Mouse (Mus musculus) hindbrain, embryonic 14.5 days (tissue): Measurements from ENCODE around the gene 2410004P03Rik. TPM values are rescaled to one million over a fixed set of nuclear protein-coding genes. Genes with fewer than 3 reads are reported as not detected.

ENCODE experiments used
- ATAC-seq: fragments of 200-750 bp; cut with Nextera tagmentation; 2 replicates; pipeline ENCODE4 v1.8.0; 2017; ENCODE audit warnings: moderate number of reproducible peaks, mild to moderate bottlenecking, moderate TSS enrichment, moderate library complexity; ENCODE audit not compliant: low FRiP score
- DNase-seq: peaks from one replicate; pipeline ENCODE4 v3.0.0-alpha.2; 2015; ENCODE audit warnings: low spot score
- H3K27ac ChIP-seq: fragments of 300-500 bp; sonication (generic); 2 replicates; pipeline ENCODE4 v1.5.1; 2014; ENCODE audit warnings: mild to moderate bottlenecking, moderate library complexity
- H3K27me3 ChIP-seq: fragments of 300-500 bp; sonication (generic); 2 replicates; pipeline ENCODE4 v1.6.1; 2014; ENCODE audit warnings: mild to moderate bottlenecking, low read length, mixed read lengths; ENCODE audit not compliant: control insufficient read depth, insufficient read depth
- H3K36me3 ChIP-seq: fragments of 300-500 bp; sonication (generic); replicated peaks from 2 replicates; pipeline ENCODE4 v1.6.1; 2014; ENCODE audit not compliant: control insufficient read depth, insufficient read depth
- H3K4me1 ChIP-seq: fragments of 300-500 bp; sonication (generic); replicated peaks from 2 replicates; pipeline ENCODE4 v1.6.1; 2014; ENCODE audit warnings: antibody characterized with exemption, low read length, mixed read lengths; ENCODE audit not compliant: control insufficient read depth, insufficient read depth
- H3K4me2 ChIP-seq: fragments of 300-500 bp; sonication (generic); replicated peaks from 2 replicates; pipeline ENCODE4 v1.6.1; 2014; ENCODE audit warnings: mild to moderate bottlenecking, moderate library complexity
- H3K4me3 ChIP-seq: fragments of 300-500 bp; sonication (generic); replicated peaks from 2 replicates; pipeline ENCODE4 v1.5.1; 2014; ENCODE audit warnings: mild to moderate bottlenecking, low read length
- H3K9ac ChIP-seq: fragments of 300-500 bp; sonication (generic); 2 replicates; pipeline ENCODE4 v1.6.1; 2014
- H3K9me3 ChIP-seq: fragments of 300-500 bp; sonication (generic); 2 replicates; pipeline ENCODE4 v1.6.1; 2016; ENCODE audit warnings: low read length; ENCODE audit not compliant: control insufficient read depth
- WGBS: fragments of 180-500 bp; shearing (Covaris S2); extraction: QIAGEN DNeasy Blood & Tissue Kit; methylation state at CpG from one replicate; pipeline ENCODE4 v1.1.7; 2014; 5-methylcytosine and 5-hydroxymethylcytosine counted together
- polyA plus RNA-seq: library from polyadenylated mRNA; unstranded; fragments of >200 nt; fragmentation: Nextera tagmentation; extraction: Ambion mirVana; gene quantifications from 2 replicates; pipeline ENCODE4 v1.2.1, GENCODE M21; 2014

The 2410004P03Rik gene
- 7.7 and 8.2 TPM in 2 replicates for polyA plus RNA-seq

DNA sequence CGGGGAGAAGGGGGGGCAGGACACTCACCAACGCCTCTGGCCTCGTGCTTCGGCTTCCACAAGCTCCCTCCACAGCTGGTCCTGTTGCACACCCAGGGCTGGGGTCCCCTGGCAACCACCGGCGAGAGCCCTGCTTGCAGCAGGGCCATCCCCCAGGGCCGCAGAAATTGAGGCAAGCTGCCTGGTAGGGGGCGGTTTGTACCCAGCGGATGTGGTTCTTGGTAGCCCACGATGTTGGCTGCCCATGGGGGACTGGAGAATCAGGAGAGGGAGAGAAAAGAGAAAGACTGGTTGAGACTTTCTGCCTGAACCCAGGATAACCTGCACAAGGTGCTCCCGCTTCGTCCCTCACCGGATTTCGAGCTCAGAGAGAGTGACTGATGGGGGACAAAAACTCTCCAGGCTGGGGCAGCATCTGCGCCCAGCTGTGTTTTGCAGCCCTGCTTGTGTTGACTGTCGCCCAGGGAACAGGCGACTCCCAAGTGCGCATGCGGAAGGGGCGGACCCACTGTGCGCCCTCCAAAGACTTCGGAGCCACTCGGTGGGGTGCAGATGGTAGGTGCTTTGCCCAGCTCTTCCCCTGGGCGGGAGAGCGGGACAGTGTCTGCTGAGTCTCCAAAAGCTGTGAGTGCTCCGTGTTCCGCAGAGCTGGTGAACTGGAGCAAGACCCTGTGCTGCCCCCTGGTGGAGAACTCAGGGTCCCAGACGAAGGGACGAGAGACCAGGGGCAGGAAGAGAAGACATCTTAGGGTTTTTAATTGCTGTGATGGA, at the start of gene 2410004P03Rik:
Gene 2410004P03Rik, minus strand, starts transcription at position 628 of the 771 bp plus-strand sequence.
- ATAC-seq (peak; percentile 68), DNase-seq (peak; percentile 72)
- Histone ChIP-seq H3K4me2 (peak within 1 kb of the TSS; percentile 53), H3K27me3 (no peaks in the 10 kb centered on the region), H3K36me3 (no peaks in the 10 kb centered on the region), H3K27ac (no peak within 1 kb of the TSS), H3K9ac (peak within 1 kb of the TSS; percentile 39; the same call in 1 of the 2 replicates), H3K9me3 (0 out of 2 replicates have a peak, but pooled peaks cover 3% of the 10 kb centered on the region), H3K4me1 (no peaks in the 10 kb centered on the region), H3K4me3 (peak within 1 kb of the TSS; percentile 29)
- WGBS, result 5% methylated on average over 29 of the region's 29 CpGs

DNA sequence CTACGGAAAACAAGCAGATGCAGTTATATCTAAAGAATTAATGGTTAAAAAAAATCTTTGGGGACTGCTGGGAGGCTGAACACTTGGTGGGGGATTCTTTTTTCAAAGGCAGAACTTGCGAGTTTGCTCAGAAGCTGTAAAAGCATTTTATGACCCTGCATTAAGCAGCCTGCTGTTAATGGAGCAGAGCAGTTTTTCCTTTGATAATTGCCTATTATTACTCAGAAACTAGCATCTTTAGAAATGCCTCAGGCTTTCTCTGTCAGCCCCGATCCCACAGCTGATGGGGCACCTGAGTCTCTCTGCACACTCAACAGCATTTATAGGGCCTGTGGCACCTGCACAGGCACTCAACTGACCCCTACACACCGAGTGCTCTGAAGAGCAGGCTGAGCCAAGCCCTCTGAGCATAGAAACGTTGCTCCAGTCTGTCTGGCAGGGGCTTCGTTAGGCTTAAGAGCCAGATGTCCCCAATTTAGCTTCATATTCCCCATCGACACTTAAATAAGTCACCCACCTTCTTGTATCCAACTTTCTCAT, 49.7 kb upstream of the 2410004P03Rik start:
- Histone ChIP-seq H3K9me3 (no peaks in the 10 kb centered on the region), H3K36me3 (no peaks in the 10 kb centered on the region), H3K4me2 (no peak overlapping the region), H3K4me3 (no peak overlapping the region), H3K4me1 (peaks cover 13% of the 10 kb centered on the region; the same call in 1 of the 2 replicates), H3K27me3 (no peaks in the 10 kb centered on the region), H3K27ac (peak overlapping the region; percentile 10; the same call in 1 of the 2 replicates), H3K9ac (no peak overlapping the region)
- 47% methylated on average over 7 of the region's 7 CpGs for WGBS
- peak; percentile 52; the same call in 1 of the 2 replicates for ATAC-seq
- DNase-seq, result no peak

- no peaks in the 10 kb centered on the region for H3K36me3 ChIP-seq
- H3K4me1 ChIP-seq, result peaks cover 13% of the 10 kb centered on the region; the same call in 1 of the 2 replicates
- H3K4me3 ChIP-seq, result no peak overlapping the region
- no peaks in the 10 kb centered on the region for H3K9me3 ChIP-seq
- ATAC-seq (no peak), DNase-seq (no peak)
- no peak overlapping the region for H3K4me2 ChIP-seq
- no peak overlapping the region for H3K9ac ChIP-seq
- H3K27ac ChIP-seq, result no peak overlapping the region
- no peaks in the 10 kb centered on the region for H3K27me3 ChIP-seq
- WGBS, result 87% methylated on average over 10 of the region's 10 CpGs
Observed at GRCm38 (mm10) chr12:17058490-17058889, 47.0 kb upstream of the 2410004P03Rik start.

DNA sequence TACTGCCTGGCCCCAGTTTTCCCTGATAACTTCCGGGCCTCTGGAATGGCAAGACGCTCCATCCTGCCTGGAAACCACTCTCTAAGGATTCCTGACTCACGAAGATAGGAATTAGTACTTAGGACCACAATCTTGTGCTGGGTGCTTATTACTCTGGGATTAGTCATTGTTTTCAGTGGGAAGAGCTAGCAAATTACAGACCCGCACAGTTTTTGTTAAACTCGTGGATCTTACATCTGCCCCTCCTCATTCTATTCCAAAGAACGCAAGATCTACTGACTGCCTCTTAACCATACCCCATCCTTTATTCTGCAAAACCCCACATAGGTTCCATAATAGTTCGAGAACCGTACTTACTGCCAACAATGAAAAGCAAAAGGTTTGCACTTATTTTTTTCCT, 45.6 kb upstream of the 2410004P03Rik start:
- H3K9ac ChIP-seq, result no peak overlapping the region
- H3K4me2 ChIP-seq, result no peak overlapping the region
- no peak for ATAC-seq
- no peak for DNase-seq
- WGBS, result 84% methylated on average over 8 of the region's 8 CpGs
- H3K27ac ChIP-seq, result no peak overlapping the region
- no peaks in the 10 kb centered on the region for H3K36me3 ChIP-seq
- H3K27me3 ChIP-seq, result no peaks in the 10 kb centered on the region
- no peak overlapping the region for H3K4me3 ChIP-seq
- no peaks in the 10 kb centered on the region for H3K9me3 ChIP-seq
- H3K4me1 ChIP-seq, result peaks cover 13% of the 10 kb centered on the region; the same call in 1 of the 2 replicates

DNA sequence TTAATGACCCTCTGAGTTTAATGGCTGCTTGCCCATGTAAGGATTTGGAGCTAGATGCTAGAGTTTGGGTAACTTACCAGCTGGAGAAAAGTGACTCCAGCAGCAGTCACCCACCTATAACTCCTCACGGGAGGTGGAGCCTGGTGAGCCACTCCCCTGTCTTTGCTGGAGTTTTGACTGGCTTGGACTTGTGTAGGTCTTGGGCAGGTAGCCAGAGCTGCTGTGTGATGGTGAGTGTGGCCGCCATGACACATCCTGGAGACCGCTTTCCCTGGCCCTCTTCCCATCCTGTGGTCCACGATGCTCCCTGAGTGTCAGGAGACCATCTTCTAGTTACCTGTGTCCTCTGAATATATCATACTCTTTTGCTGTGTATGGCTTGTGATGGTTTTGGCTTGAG, 44.2 kb upstream of the 2410004P03Rik start:
- no peak overlapping the region for H3K9ac ChIP-seq
- ATAC-seq, result no peak
- H3K4me3 ChIP-seq, result no peak overlapping the region
- no peaks in the 10 kb centered on the region for H3K9me3 ChIP-seq
- H3K36me3 ChIP-seq, result no peaks in the 10 kb centered on the region
- no peaks in the 10 kb centered on the region for H3K27me3 ChIP-seq
- WGBS, result 91% methylated on average over 4 of the region's 4 CpGs
- DNase-seq, result no peak
- H3K4me1 ChIP-seq, result peaks cover 5% of the 10 kb centered on the region; the same call in 1 of the 2 replicates
- H3K27ac ChIP-seq, result no peak overlapping the region
- no peak overlapping the region for H3K4me2 ChIP-seq

DNA sequence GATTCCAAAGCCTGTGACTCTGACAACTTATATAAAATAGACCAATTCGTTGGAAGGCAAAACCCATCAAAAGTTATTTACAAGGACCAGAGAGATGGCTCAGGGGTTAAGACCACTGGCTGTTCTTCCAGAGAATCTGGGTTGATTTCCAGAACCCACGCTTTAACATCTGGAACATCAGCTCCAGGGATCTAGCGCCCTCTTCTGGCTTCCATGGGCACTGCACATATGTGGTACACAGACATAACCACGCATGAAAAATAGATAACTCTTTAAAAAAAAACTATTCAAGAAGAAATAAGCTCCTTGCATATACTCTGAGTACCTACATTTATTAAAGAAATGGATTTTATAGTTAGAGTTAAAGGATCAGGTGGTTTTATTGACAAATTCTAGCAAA, 43.2 kb upstream of the 2410004P03Rik start:
- Histone ChIP-seq H3K27ac (no peak overlapping the region), H3K9me3 (no peaks in the 10 kb centered on the region), H3K4me2 (no peak overlapping the region), H3K4me1 (peaks cover 10% of the 10 kb centered on the region; the same call in 1 of the 2 replicates), H3K9ac (no peak overlapping the region), H3K4me3 (no peak overlapping the region), H3K27me3 (no peaks in the 10 kb centered on the region), H3K36me3 (no peaks in the 10 kb centered on the region)
- WGBS, result 52% methylated on average over 4 of the region's 4 CpGs
- no peak for DNase-seq
- ATAC-seq, result no peak

- Histone ChIP-seq H3K9ac (no peak overlapping the region), H3K27ac (no peak overlapping the region), H3K27me3 (no peaks in the 10 kb centered on the region), H3K4me2 (no peak overlapping the region), H3K36me3 (no peaks in the 10 kb centered on the region), H3K9me3 (no peaks in the 10 kb centered on the region), H3K4me3 (no peak overlapping the region), H3K4me1 (peaks cover 10% of the 10 kb centered on the region; the same call in 1 of the 2 replicates)
- 79% methylated on average over 2 of the region's 2 CpGs for WGBS
- ATAC-seq, result no peak
- DNase-seq, result no peak
Observed at GRCm38 (mm10) chr12:17052673-17053072, 41.1 kb upstream of the 2410004P03Rik start.

DNA sequence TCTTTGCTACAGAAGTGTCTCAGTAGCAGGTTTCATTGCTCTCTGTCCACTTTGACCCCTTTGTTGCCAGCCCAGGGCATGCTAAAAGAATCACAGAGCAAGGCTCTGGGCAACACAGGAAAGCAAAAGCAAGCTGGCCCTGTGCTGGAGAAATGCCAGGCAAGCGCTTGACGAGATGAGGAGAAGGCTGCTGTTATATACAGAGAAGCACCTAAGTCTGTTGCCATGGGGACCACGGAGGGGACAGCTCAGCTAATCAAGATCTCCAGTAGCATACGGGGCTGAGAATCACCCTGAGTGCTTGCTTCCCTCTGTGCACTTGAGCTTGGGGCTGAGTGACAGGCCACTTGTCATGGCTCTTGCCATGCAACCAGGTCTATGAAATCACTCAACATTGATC, 39.5 kb upstream of the 2410004P03Rik start:
- Histone ChIP-seq H3K9me3 (no peaks in the 10 kb centered on the region), H3K4me3 (no peak overlapping the region), H3K36me3 (no peaks in the 10 kb centered on the region), H3K4me1 (peaks cover 10% of the 10 kb centered on the region; the same call in 1 of the 2 replicates), H3K9ac (no peak overlapping the region), H3K27me3 (no peaks in the 10 kb centered on the region), H3K4me2 (no peak overlapping the region), H3K27ac (0 out of 2 replicates have a peak overlapping the region, but pooled peaks have one; percentile 26)
- ATAC-seq (no peak; the same call in 1 of the 2 replicates), DNase-seq (peak; percentile 51)
- WGBS, result 27% methylated on average over 4 of the region's 4 CpGs

- no peak overlapping the region for H3K27ac ChIP-seq
- no peak for DNase-seq
- ATAC-seq, result no peak
- no peaks in the 10 kb centered on the region for H3K36me3 ChIP-seq
- peaks cover 10% of the 10 kb centered on the region; the same call in 1 of the 2 replicates for H3K4me1 ChIP-seq
- no peaks in the 10 kb centered on the region for H3K9me3 ChIP-seq
- H3K4me2 ChIP-seq, result no peak overlapping the region
- no peaks in the 10 kb centered on the region for H3K27me3 ChIP-seq
- H3K4me3 ChIP-seq, result no peak overlapping the region
- no peak overlapping the region for H3K9ac ChIP-seq
- WGBS, result 97% methylated on average over 1 of the region's 1 CpGs
Observed at GRCm38 (mm10) chr12:17049796-17050195, 38.3 kb upstream of the 2410004P03Rik start.
